Mouse (Mus musculus) liver, embryonic 14.5 days (tissue): Measurements from ENCODE around the gene Slc47a2. TPM values are rescaled to one million over a fixed set of nuclear protein-coding genes. Genes with fewer than 3 reads are reported as not detected.

Experiments
- ATAC-seq: fragments of 200-750 bp; cut with Nextera tagmentation; 2 replicates; pipeline ENCODE4 v1.8.0; 2017; ENCODE audit warnings: moderate number of reproducible peaks, mild to moderate bottlenecking, moderate library complexity; ENCODE audit not compliant: insufficient read depth
- DNase-seq, 3 experiments: peaks; one replicate each; pipeline ENCODE4 v3.0.0-alpha.2; 2012 to 2013; ENCODE audit warnings: low read depth in 3 of 3, low spot score in 3 of 3
- H3K27ac ChIP-seq: fragments of 300-500 bp; sonication (generic); 2 replicates; pipeline ENCODE4 v1.5.1; 2014; ENCODE audit warnings: moderate library complexity, mild to moderate bottlenecking, control low read depth, inconsistent platforms
- H3K27me3 ChIP-seq: fragments of 300-500 bp; sonication (generic); 2 replicates; pipeline ENCODE4 v1.6.1; 2014; ENCODE audit warnings: mild to moderate bottlenecking, low read length, moderate library complexity; ENCODE audit not compliant: control insufficient read depth, insufficient read depth
- H3K36me3 ChIP-seq: fragments of 300-500 bp; sonication (generic); replicated peaks from 2 replicates; pipeline ENCODE4 v1.6.1; 2014; ENCODE audit warnings: low read depth; ENCODE audit not compliant: control insufficient read depth, insufficient read depth
- H3K4me1 ChIP-seq, 2 experiments: fragments of 200-500 bp in 1 of 2; fragments of 300-500 bp in 1 of 2; sonication (generic) in 1 of 2; replicated peaks; 2 replicates each; pipeline ENCODE4 v1.6.1; 2012 to 2014; ENCODE audit warnings: antibody characterized with exemption in 1 of 2, inconsistent platforms in 1 of 2, low read length in 1 of 2; ENCODE audit not compliant: control insufficient read depth in 2 of 2, insufficient read depth in 2 of 2
- H3K4me2 ChIP-seq: fragments of 300-500 bp; sonication (generic); 2 replicates; pipeline ENCODE4 v1.6.1; 2014; ENCODE audit warnings: low read depth, mild to moderate bottlenecking, control low read depth, moderate library complexity
- H3K4me3 ChIP-seq, 2 experiments: fragments of 200-500 bp in 1 of 2; fragments of 300-500 bp in 1 of 2; sonication (generic) in 1 of 2; 2 replicates each; pipeline ENCODE4 v1.5.1; 2012 to 2014; ENCODE audit warnings: low read depth in 2 of 2, low read length in 2 of 2, mild to moderate bottlenecking in 2 of 2, control low read depth in 1 of 2, inconsistent platforms in 1 of 2, moderate library complexity in 1 of 2; ENCODE audit not compliant: insufficient read depth in 1 of 2
- H3K9ac ChIP-seq: fragments of 300-500 bp; sonication (generic); replicated peaks from 2 replicates; pipeline ENCODE4 v1.6.1; 2014; ENCODE audit warnings: mild to moderate bottlenecking, control low read depth, moderate library complexity
- H3K9me3 ChIP-seq: fragments of 300-500 bp; sonication (generic); 2 replicates; pipeline ENCODE4 v1.6.1; 2016; ENCODE audit warnings: low read length, mixed read lengths; ENCODE audit not compliant: control insufficient read depth
- CTCF ChIP-seq: IDR thresholded peaks from 2 replicates; pipeline ENCODE4 v1.5.1; 2016; ENCODE audit warnings: antibody characterized with exemption, low read depth, control low read depth
- EP300 ChIP-seq: IDR thresholded peaks from 2 replicates; pipeline ENCODE4 v1.6.1; 2016; ENCODE audit warnings: antibody characterized with exemption, low read depth
- WGBS: fragments of 180-500 bp; shearing (Covaris S2); extraction: QIAGEN DNeasy Blood & Tissue Kit; methylation state at CpG from one replicate; pipeline ENCODE4 v1.1.7; 2014; ENCODE audit not compliant: insufficient replicate concordance; 5-methylcytosine and 5-hydroxymethylcytosine counted together
- polyA plus RNA-seq, 2 experiments: library from polyadenylated mRNA; depleted of rRNA in 1 of 2; stranded (reverse) in 1 of 2; unstranded in 1 of 2; fragments of >200 nt; fragmentation: Nextera tagmentation in 1 of 2; extraction: Ambion mirVana in 1 of 2; gene quantifications; 2 replicates each; pipeline versions ENCODE4 v1.2.1 to v1.2.3; 2012 to 2014

Gene Slc47a2
- polyA plus RNA-seq, 2 experiments: 0.10 to 0.21 TPM

GRCm38 (mm10) chr11:61365938-61366337, 23.3 kb upstream of the Slc47a2 start:
- H3K36me3 ChIP-seq: no peaks in the 10 kb centered on the region
- DNase-seq (no peak), ATAC-seq (no peak)

GRCm38 (mm10) chr11:61364096-61364495, 21.4 kb upstream of the Slc47a2 start:
- no peak for TF ChIP-seq CTCF
- no peak for ATAC-seq
- Histone ChIP-seq H3K36me3 (no peaks in the 10 kb centered on the region), H3K4me2 (no peak overlapping the region), H3K27ac (no peak overlapping the region), H3K4me1 (0 out of 4 replicates have a peak, but pooled peaks cover 0 to 2% of the 10 kb centered on the region in 2 experiments), H3K4me3 (no peak overlapping the region), H3K9ac (no peak overlapping the region), H3K27me3 (no peaks in the 10 kb centered on the region), H3K9me3 (no peaks in the 10 kb centered on the region)
- 66% methylated on average over 6 of the region's 6 CpGs for WGBS
- no peak for DNase-seq

More at GRCm38 (mm10) chr11:61365938-61366337, 23.3 kb upstream of the Slc47a2 start:
- Histone ChIP-seq H3K27ac (no peak overlapping the region), H3K27me3 (no peaks in the 10 kb centered on the region), H3K4me2 (no peak overlapping the region), H3K4me1 (0 out of 4 replicates have a peak, but pooled peaks cover 0 to 2% of the 10 kb centered on the region in 2 experiments), H3K9ac (no peak overlapping the region), H3K9me3 (no peaks in the 10 kb centered on the region), H3K4me3 (no peak overlapping the region)
- WGBS: 39% methylated on average over 3 of the region's 3 CpGs
- no peak for TF ChIP-seq EP300
- no peak for TF ChIP-seq CTCF

- ATAC-seq (no peak), DNase-seq (no peak)
- Histone ChIP-seq H3K36me3 (no peaks in the 10 kb centered on the region), H3K4me2 (no peak overlapping the region), H3K27me3 (no peaks in the 10 kb centered on the region), H3K9me3 (no peaks in the 10 kb centered on the region), H3K4me1 (0 out of 4 replicates have a peak, but pooled peaks cover 0 to 2% of the 10 kb centered on the region in 2 experiments), H3K27ac (no peak overlapping the region), H3K9ac (no peak overlapping the region), H3K4me3 (no peak overlapping the region)
- 80% methylated on average over 11 of the region's 11 CpGs for WGBS
- TF ChIP-seq EP300 (no peak), CTCF (no peak)
These were observed 19.0 kb upstream of the Slc47a2 start for GRCm38 (mm10) chr11:61361515-61362190.

GRCm38 (mm10) chr11:61356600-61356999, 13.9 kb upstream of the Slc47a2 start:
- ATAC-seq (no peak), DNase-seq (no peak)
- H3K9me3 ChIP-seq: no peaks in the 10 kb centered on the region
- peaks cover 0 to 4% of the 10 kb centered on the region in 2 experiments; a peak in 2 of 4 replicates for H3K4me1 ChIP-seq
- no peak for TF ChIP-seq EP300
- TF ChIP-seq CTCF: no peak
- H3K27ac ChIP-seq: no peak overlapping the region
- H3K4me3 ChIP-seq: no peak overlapping the region
- H3K4me2 ChIP-seq: no peak overlapping the region
- H3K27me3 ChIP-seq: no peaks in the 10 kb centered on the region
- H3K36me3 ChIP-seq: no peaks in the 10 kb centered on the region
- WGBS: 73% methylated on average over 9 of the region's 9 CpGs
- no peak overlapping the region for H3K9ac ChIP-seq

GRCm38 (mm10) chr11:61356111-61356510, 13.5 kb upstream of the Slc47a2 start:
- Histone ChIP-seq H3K27ac (no peak overlapping the region), H3K4me1 (peaks cover 0 to 4% of the 10 kb centered on the region in 2 experiments; a peak in 2 of 4 replicates), H3K9ac (no peak overlapping the region), H3K9me3 (no peaks in the 10 kb centered on the region), H3K27me3 (no peaks in the 10 kb centered on the region), H3K36me3 (no peaks in the 10 kb centered on the region), H3K4me2 (no peak overlapping the region), H3K4me3 (no peak overlapping the region)
- 56% methylated on average over 6 of the region's 6 CpGs for WGBS
- ATAC-seq (no peak), DNase-seq (no peak)
- TF ChIP-seq CTCF (no peak), EP300 (no peak)
